Mouse (Mus musculus): Measurements from ENCODE around the gene 1700007K13Rik. TPM values are rescaled to one million over a fixed set of nuclear protein-coding genes. Genes with fewer than 3 reads are reported as not detected.
"Not testable (repeated sequence)": the region's sequence is repeated elsewhere in the genome, so short reads cannot be mapped to it uniquely, and the experiment has no call there.

The 1700007K13Rik gene
- polyA plus RNA-seq, 1 experiment from 2014 or later = 1.5 TPM

DNA sequence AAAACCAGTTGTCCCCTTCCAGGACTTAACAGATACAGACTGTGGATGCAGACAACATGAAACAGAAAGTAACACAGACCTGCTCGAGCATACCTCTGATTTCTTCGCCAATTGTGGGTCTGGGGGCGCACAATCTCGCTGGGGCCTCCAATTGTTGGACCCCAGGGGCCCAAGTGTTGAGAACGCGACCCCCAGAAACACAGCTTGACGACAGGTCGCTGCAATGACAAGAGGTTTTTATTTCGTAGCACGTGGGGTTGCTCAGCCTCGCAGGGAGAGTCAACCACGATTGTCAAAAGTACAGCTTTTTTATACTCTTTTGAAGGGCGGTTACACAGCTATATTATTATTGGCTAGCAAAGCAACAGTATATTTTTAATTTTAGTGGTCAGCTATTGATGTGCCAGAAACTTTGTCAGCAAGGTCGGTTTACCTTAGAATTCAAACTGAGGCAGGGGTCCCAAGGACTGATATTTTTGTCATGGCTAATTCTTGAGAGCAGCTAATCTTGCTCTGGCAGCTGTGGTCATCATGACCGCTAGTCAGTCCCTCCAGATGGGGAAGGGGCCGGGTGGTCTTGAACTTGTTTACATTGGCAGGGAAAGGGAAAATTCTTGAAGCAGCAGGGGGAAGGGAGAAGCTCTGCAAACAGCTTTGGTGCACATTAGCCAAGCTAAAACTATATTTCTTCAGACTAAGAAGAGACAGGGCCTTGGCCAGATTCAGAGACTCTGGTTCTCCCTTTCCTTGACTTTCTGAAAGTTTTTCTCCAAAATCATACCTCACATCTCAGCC is 29.9 kb upstream of the 1700007K13Rik start:
- no peak overlapping the region for H3K27ac ChIP-seq (replicated peaks)
- 0 out of 2 replicates have a peak, but pooled peaks cover 3% of the 10 kb centered on the region for H3K9me3 ChIP-seq
- H3K36me3 ChIP-seq (replicated peaks) = no peaks in the 10 kb centered on the region
- no peak overlapping the region for H3K4me3 ChIP-seq
- DNase-seq (ENCODE audit: low spot score) = no peak
- peaks cover 10% of the 10 kb centered on the region for H3K4me1 ChIP-seq
- 89% methylated on average over 16 of the region's 16 CpGs for WGBS
- H3K27me3 ChIP-seq (replicated peaks; ENCODE audit: low read depth, poor library complexity, severe bottlenecking) = no peaks in the 10 kb centered on the region

DNA sequence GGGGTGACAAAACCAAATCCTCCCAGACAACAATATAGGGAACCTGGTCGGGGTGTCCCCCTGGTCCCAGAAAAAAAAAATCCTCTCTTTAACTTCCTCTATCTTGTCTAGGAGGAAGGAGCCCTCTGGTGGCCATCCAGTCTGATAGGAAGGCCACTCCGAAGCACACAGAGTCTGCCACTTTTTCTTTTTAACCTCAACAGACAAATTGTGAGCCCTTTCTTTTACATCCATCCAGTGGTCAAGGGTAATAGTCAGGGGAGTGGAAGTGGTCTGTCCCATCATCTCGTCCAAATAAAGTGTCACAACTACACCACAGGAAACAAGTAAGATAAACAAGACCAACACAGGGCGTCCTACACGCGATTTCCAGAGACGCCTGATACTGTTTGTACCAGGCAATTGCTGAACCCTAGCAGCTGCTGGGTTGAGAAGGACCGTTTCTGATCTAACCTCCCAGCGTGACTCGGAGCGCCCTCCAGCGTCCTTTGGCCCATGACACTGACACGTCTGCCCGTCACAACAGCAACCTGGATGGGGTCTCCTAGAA is 29.1 kb upstream of the 1700007K13Rik start:
- Histone ChIP-seq H3K4me1 (peaks cover 10% of the 10 kb centered on the region), H3K9me3 (0 out of 2 replicates have a peak, but pooled peaks cover 3% of the 10 kb centered on the region), H3K36me3 (replicated peaks) (no peaks in the 10 kb centered on the region), H3K27me3 (replicated peaks; ENCODE audit: low read depth, poor library complexity, severe bottlenecking) (no peaks in the 10 kb centered on the region), H3K4me3 (no peak overlapping the region), H3K27ac (replicated peaks) (no peak overlapping the region)
- 83% methylated on average over 14 of the region's 14 CpGs for WGBS
- DNase-seq (ENCODE audit: low spot score) = no peak

DNA sequence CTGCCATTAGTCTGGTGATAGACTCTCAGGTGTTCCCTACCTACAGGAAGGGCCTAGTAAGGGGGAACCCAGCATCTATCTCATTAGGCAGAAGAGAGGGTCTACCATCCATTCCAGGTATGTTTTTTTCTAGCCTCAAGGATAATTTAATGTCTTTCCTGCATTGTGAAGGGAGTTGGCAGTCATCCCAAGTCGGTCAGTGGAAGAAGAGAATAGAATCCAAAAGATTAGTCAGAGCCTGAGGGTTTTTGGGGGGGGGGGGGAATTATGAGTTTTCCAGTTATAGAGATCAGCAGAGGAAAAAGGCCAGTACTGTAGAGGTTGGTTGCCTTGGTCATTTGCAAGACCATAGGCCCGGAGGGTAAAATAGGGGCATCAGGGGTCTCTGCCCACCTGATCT is 28.4 kb upstream of the 1700007K13Rik start:
- 89% methylated on average over 2 of the region's 2 CpGs for WGBS
- DNase-seq (ENCODE audit: low spot score) = no peak
- Histone ChIP-seq H3K4me3 (no peak overlapping the region), H3K36me3 (replicated peaks) (no peaks in the 10 kb centered on the region), H3K27me3 (replicated peaks; ENCODE audit: low read depth, poor library complexity, severe bottlenecking) (no peaks in the 10 kb centered on the region), H3K4me1 (peaks cover 10% of the 10 kb centered on the region), H3K27ac (replicated peaks) (no peak overlapping the region), H3K9me3 (0 out of 2 replicates have a peak, but pooled peaks cover 3% of the 10 kb centered on the region)

- H3K9me3 ChIP-seq = no peaks in the 10 kb centered on the region
- DNase-seq (ENCODE audit: low spot score) = no peak
- H3K36me3 ChIP-seq (replicated peaks) = no peaks in the 10 kb centered on the region
- H3K27ac ChIP-seq (replicated peaks) = no peak overlapping the region
- WGBS = 67% methylated on average over 2 of the region's 2 CpGs
- H3K4me1 ChIP-seq = no peaks in the 10 kb centered on the region
- H3K4me3 ChIP-seq = no peak overlapping the region
- no peaks in the 10 kb centered on the region for H3K27me3 ChIP-seq (replicated peaks; ENCODE audit: low read depth, poor library complexity, severe bottlenecking)
Observed at GRCm38 (mm10) chr2:28483861-28484260, 17.7 kb upstream of the 1700007K13Rik start.

- Histone ChIP-seq H3K4me3 (no peak overlapping the region), H3K27ac (replicated peaks) (no peak overlapping the region), H3K9me3 (no peaks in the 10 kb centered on the region), H3K27me3 (replicated peaks; ENCODE audit: low read depth, poor library complexity, severe bottlenecking) (no peaks in the 10 kb centered on the region), H3K4me1 (no peaks in the 10 kb centered on the region), H3K36me3 (replicated peaks) (no peaks in the 10 kb centered on the region)
- 82% methylated on average over 20 of the region's 20 CpGs for WGBS
- no peak for DNase-seq (ENCODE audit: low spot score)
Observed at GRCm38 (mm10) chr2:28479208-28480204, 13.4 kb upstream of the 1700007K13Rik start.

- not testable (repeated sequence) for H3K27ac ChIP-seq (replicated peaks); H3K9me3 ChIP-seq; DNase-seq (ENCODE audit: low spot score); H3K4me1 ChIP-seq; H3K36me3 ChIP-seq (replicated peaks); H3K27me3 ChIP-seq (replicated peaks; ENCODE audit: low read depth, poor library complexity, severe bottlenecking); H3K4me3 ChIP-seq
- 87% methylated on average over 5 of the region's 5 CpGs for WGBS
Observed at GRCm38 (mm10) chr2:28477993-28478392, 11.9 kb upstream of the 1700007K13Rik start.

- not testable (repeated sequence) for H3K27me3 ChIP-seq (replicated peaks; ENCODE audit: low read depth, poor library complexity, severe bottlenecking); H3K9me3 ChIP-seq; H3K4me3 ChIP-seq; DNase-seq (ENCODE audit: low spot score); H3K27ac ChIP-seq (replicated peaks)
- WGBS = 90% methylated on average over 8 of the region's 8 CpGs
- peaks cover 15% of the 10 kb centered on the region for H3K4me1 ChIP-seq
- H3K36me3 ChIP-seq (replicated peaks) = peaks cover 49% of the 10 kb centered on the region
Observed at GRCm38 (mm10) chr2:28472011-28472410, 5.9 kb upstream of the 1700007K13Rik start.

DNA sequence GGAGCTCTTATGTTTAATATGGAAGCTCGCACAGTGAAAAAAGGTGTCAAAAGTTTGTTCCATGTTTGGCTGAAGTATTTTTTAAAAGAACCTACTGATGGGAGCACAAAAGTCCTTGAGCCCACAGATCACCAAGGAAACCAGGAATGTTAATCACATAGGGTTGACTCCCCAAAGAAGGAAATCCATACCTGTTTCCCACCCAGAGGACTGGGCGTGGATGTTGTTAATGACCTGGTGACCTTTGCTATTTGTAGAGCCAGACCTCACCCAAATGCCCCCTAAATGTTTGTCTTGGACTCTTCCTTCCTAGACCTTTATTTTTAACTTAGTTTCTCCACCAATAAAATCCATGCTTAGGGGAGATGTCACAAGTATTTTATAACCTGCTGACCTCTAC is 4.5 kb upstream of the 1700007K13Rik start:
- DNase-seq (ENCODE audit: low spot score) = no peak
- H3K4me1 ChIP-seq = peaks cover 26% of the 10 kb centered on the region
- no peak overlapping the region for H3K4me3 ChIP-seq
- H3K27ac ChIP-seq (replicated peaks) = no peak overlapping the region
- peaks cover 5% of the 10 kb centered on the region for H3K27me3 ChIP-seq (replicated peaks; ENCODE audit: low read depth, poor library complexity, severe bottlenecking)
- peaks cover 49% of the 10 kb centered on the region for H3K36me3 ChIP-seq (replicated peaks)
- H3K9me3 ChIP-seq = peaks cover 3% of the 10 kb centered on the region; the same call in 1 of the 2 replicates
- 88% methylated on average over 2 of the region's 2 CpGs for WGBS

DNA sequence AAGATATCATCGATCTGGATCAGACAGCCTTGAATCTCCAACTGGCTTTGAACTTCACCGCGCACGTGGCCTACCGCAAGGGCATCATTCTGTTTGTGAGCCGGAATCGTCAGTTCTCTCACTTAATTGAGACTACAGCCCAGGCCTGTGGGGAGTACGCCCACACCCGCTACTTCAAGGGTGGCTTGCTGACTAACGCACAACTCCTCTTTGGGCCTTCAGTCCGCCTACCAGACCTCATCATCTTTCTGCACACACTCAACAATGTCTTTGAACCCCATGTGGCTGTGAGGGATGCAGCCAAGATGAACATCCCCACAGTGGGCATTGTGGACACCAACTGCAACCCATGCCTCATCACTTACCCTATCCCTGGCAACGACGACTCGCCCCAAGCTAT is 3.3 kb upstream of the 1700007K13Rik start:
- Histone ChIP-seq H3K36me3 (replicated peaks) (peaks cover 49% of the 10 kb centered on the region), H3K27me3 (replicated peaks; ENCODE audit: low read depth, poor library complexity, severe bottlenecking) (peaks cover 16% of the 10 kb centered on the region), H3K27ac (replicated peaks) (no peak overlapping the region), H3K4me1 (peaks cover 27% of the 10 kb centered on the region), H3K9me3 (peaks cover 3% of the 10 kb centered on the region; the same call in 1 of the 2 replicates), H3K4me3 (peak overlapping the region; percentile 97; the same call in 1 of the 2 replicates)
- WGBS = 98% methylated on average over 14 of the region's 14 CpGs
- DNase-seq (ENCODE audit: low spot score) = no peak

DNA sequence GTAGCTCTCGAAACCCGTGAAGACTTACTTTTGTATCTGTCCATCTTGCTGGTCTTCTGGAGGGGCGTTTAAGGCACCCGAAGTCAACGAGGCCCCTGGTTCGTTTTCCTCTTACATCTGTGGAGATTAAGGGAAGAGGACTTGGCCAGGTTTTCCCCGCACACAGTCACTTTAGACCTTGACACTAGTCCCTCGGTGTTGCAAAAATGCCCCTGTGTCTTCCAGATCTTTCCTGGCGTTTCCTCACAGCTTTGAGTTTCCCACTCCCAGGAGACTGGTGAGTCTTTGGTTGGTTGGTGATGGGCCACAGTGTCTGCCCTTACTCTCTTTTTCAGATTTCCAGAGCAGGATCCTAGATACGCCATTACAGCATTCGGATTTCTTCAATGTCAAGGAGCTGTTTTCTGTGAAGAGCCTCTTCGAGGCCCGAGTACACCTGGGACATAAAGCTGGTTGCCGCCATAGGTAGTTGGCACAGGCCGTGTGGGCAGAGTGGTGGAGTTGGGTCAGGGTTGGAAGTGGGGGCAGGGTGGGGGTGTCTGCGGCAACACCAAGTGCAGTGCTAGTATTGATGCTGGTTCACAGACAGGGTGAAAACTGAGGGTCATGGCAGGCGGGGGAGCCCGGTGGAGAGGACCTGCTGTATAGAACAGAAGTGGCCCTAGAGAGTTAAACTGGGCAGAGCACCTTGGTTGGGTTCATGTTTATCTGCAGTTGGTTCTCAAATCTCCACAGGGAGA is 2.5 kb upstream of the 1700007K13Rik start:
- H3K27ac ChIP-seq (replicated peaks) = peak overlapping the region; percentile 93
- H3K36me3 ChIP-seq (replicated peaks) = peaks cover 49% of the 10 kb centered on the region
- H3K4me1 ChIP-seq = peaks cover 27% of the 10 kb centered on the region
- peaks cover 21% of the 10 kb centered on the region for H3K27me3 ChIP-seq (replicated peaks; ENCODE audit: low read depth, poor library complexity, severe bottlenecking)
- DNase-seq (ENCODE audit: low spot score) = no peak
- H3K4me3 ChIP-seq = peak overlapping the region; percentile 97
- 57% methylated on average over 18 of the region's 18 CpGs for WGBS
- H3K9me3 ChIP-seq = peaks cover 3% of the 10 kb centered on the region; the same call in 1 of the 2 replicates

- under 1% methylated on average over 52 of the region's 52 CpGs for WGBS
- peaks cover 27% of the 10 kb centered on the region for H3K4me1 ChIP-seq
- H3K36me3 ChIP-seq (replicated peaks) = peaks cover 43% of the 10 kb centered on the region
Observed at GRCm38 (mm10) chr2:28467860-28468485, 1.8 kb upstream of the 1700007K13Rik start, which contains the start of gene Mrps2. Gene Mrps2 (plus strand): TSS chr2:28468066.

More at GRCm38 (mm10) chr2:28467860-28468485, 1.8 kb upstream of the 1700007K13Rik start, which contains the start of gene Mrps2:
- peak within 1 kb of the TSS; percentile 97 for H3K4me3 ChIP-seq
- H3K27ac ChIP-seq (replicated peaks) = peak within 1 kb of the TSS; percentile 93
- DNase-seq (ENCODE audit: low spot score) = peak; percentile 94
- peaks cover under 1% of the 10 kb centered on the region; the same call in 1 of the 2 replicates for H3K9me3 ChIP-seq
- peaks cover 21% of the 10 kb centered on the region for H3K27me3 ChIP-seq (replicated peaks; ENCODE audit: low read depth, poor library complexity, severe bottlenecking)

All from embryonic facial prominence, embryonic 10.5 days (tissue).